Mouse (Mus musculus) CD8-positive naive resting alpha-beta T cell, adult 2 months (primary cell): ENCODE results near the gene Dxo.
A peak's percentile ranks its signal among the peaks of the same experiment; 100 is the strongest.
"Not testable (repeated sequence)": the region's sequence is repeated elsewhere in the genome, so short reads cannot be mapped to it uniquely, and the experiment has no call there.

Source experiments
- DNase-seq, 2 experiments: peaks; one replicate each; pipeline ENCODE4 v3.0.0; 2022; ENCODE audit warnings: low read depth in 2 of 2, low spot score in 2 of 2

The Dxo gene

GRCm38 (mm10) chr17:34830776-34831175, 6.0 kb upstream of the Dxo start:
- not testable (repeated sequence) for DNase-seq

GRCm38 (mm10) chr17:34836155-34836855, 514 bp upstream of the Dxo start:
- DNase-seq = no peak

- DNase-seq = no peak
These were observed 875 bp downstream of the Dxo start for GRCm38 (mm10) chr17:34837464-34838324.

GRCm38 (mm10) chr17:34838785-34839184, 2.0 kb downstream of the Dxo start:
- no peak for DNase-seq

GRCm38 (mm10) chr17:34840736-34841307, 4.0 kb downstream of the Dxo start:
- DNase-seq = no peak

- no peak for DNase-seq
These were observed 8.1 kb downstream of the Dxo start for GRCm38 (mm10) chr17:34844884-34845283.

GRCm38 (mm10) chr17:34847192-34847591, 10.4 kb downstream of the Dxo start:
- no peak for DNase-seq

- DNase-seq = no peak
These were observed 10.8 kb downstream of the Dxo start for GRCm38 (mm10) chr17:34847615-34848014.

- peak; percentile 98 to 99 for DNase-seq
These were observed 13.1 kb downstream of the Dxo start, which contains the start of the genes Skiv2l and Nelfe for GRCm38 (mm10) chr17:34849722-34850516. Gene Skiv2l (minus strand): TSS chr17:34850210. Gene Nelfe (plus strand): TSS chr17:34850391.

GRCm38 (mm10) chr17:34850517-34851125, 13.8 kb downstream of the Dxo start:
- DNase-seq = no peak

- no peak for DNase-seq
These were observed 16.7 kb downstream of the Dxo start for GRCm38 (mm10) chr17:34853511-34853910.

- DNase-seq = no peak
These were observed 17.9 kb downstream of the Dxo start for GRCm38 (mm10) chr17:34854761-34855160.

- DNase-seq = peak; percentile 39 to 43
These were observed 19.0 kb downstream of the Dxo start for GRCm38 (mm10) chr17:34855825-34856224.

- DNase-seq = no peak
These were observed 21.9 kb downstream of the Dxo start for GRCm38 (mm10) chr17:34858670-34859069.

GRCm38 (mm10) chr17:34860514-34860913, 23.7 kb downstream of the Dxo start:
- DNase-seq = no peak

- DNase-seq = no peak
These were observed 25.0 kb downstream of the Dxo start for GRCm38 (mm10) chr17:34861704-34862415.

GRCm38 (mm10) chr17:34862416-34863081, 25.7 kb downstream of the Dxo start, which contains the start of gene Cfb:
Gene Cfb (minus strand): TSS chr17:34862518.
- no peak for DNase-seq

- no peak for DNase-seq
These were observed 29.2 kb downstream of the Dxo start for GRCm38 (mm10) chr17:34865981-34866380.

- no peak for DNase-seq
These were observed 37.5 kb downstream of the Dxo start for GRCm38 (mm10) chr17:34874321-34874720.
